Mouse (Mus musculus) neural tube, embryonic 11.5 days (tissue): ENCODE results near the gene 1110025L11Rik. TPM values are rescaled to one million over a fixed set of nuclear protein-coding genes. Genes with fewer than 3 reads are reported as not detected.
"Not testable (repeated sequence)": the region's sequence is repeated elsewhere in the genome, so short reads cannot be mapped to it uniquely, and the experiment has no call there.

Source experiments
- ATAC-seq: fragments of 200-750 bp; cut with Nextera tagmentation; 2 replicates; pipeline ENCODE4 v1.8.0; 2017; ENCODE audit warnings: moderate number of reproducible peaks, mild to moderate bottlenecking, moderate TSS enrichment, moderate library complexity; ENCODE audit not compliant: insufficient read depth, low FRiP score, low TSS enrichment
- DNase-seq: peaks from one replicate; pipeline ENCODE4 v3.0.0-alpha.2; 2015; ENCODE audit warnings: low spot score
- H3K27ac ChIP-seq: fragments of 300-500 bp; sonication (generic); 2 replicates; pipeline ENCODE4 v1.5.1; 2014; ENCODE audit warnings: low read depth, mild to moderate bottlenecking, low read length
- H3K27me3 ChIP-seq: fragments of 300-500 bp; sonication (generic); 2 replicates; pipeline ENCODE4 v1.6.1; 2014; ENCODE audit warnings: mild to moderate bottlenecking, low read length, mixed read lengths; ENCODE audit not compliant: control insufficient read depth, insufficient read depth
- H3K36me3 ChIP-seq: fragments of 300-500 bp; sonication (generic); 2 replicates; pipeline ENCODE4 v1.6.1; 2014; ENCODE audit warnings: mild to moderate bottlenecking, low read length, moderate library complexity, mixed read lengths; ENCODE audit not compliant: control insufficient read depth, insufficient read depth
- H3K4me1 ChIP-seq: fragments of 300-500 bp; sonication (generic); 2 replicates; pipeline ENCODE4 v1.6.1; 2014; ENCODE audit warnings: low read length, mixed read lengths; ENCODE audit not compliant: control insufficient read depth, insufficient read depth
- H3K4me2 ChIP-seq: fragments of 300-500 bp; sonication (generic); 2 replicates; pipeline ENCODE4 v1.6.1; 2014; ENCODE audit warnings: low read depth, mild to moderate bottlenecking, moderate library complexity
- H3K4me3 ChIP-seq: fragments of 300-500 bp; sonication (generic); 2 replicates; pipeline ENCODE4 v1.5.1; 2014; ENCODE audit warnings: low read depth, low read length
- H3K9ac ChIP-seq: fragments of 300-500 bp; sonication (generic); 2 replicates; pipeline ENCODE4 v1.6.1; 2014; ENCODE audit warnings: mild to moderate bottlenecking, low read length
- H3K9me3 ChIP-seq: fragments of 300-500 bp; sonication (generic); 2 replicates; pipeline ENCODE4 v1.6.1; 2016; ENCODE audit warnings: low read length; ENCODE audit not compliant: control insufficient read depth
- WGBS: fragments of 180-500 bp; shearing (Covaris S2); extraction: QIAGEN DNeasy Blood & Tissue Kit; methylation state at CpG from one replicate; pipeline ENCODE4 v1.1.7; 2014; 5-methylcytosine and 5-hydroxymethylcytosine counted together
- polyA plus RNA-seq: library from polyadenylated mRNA; unstranded; fragments of >200 nt; fragmentation: Nextera tagmentation; extraction: Ambion mirVana; gene quantifications from 2 replicates; pipeline ENCODE4 v1.2.1, GENCODE M21; 2014

The 1110025L11Rik gene
- not detected in 2 replicates for polyA plus RNA-seq

- H3K27me3 ChIP-seq, H3K4me1 ChIP-seq, H3K36me3 ChIP-seq, H3K9ac ChIP-seq, H3K4me3 ChIP-seq, H3K4me2 ChIP-seq, H3K9me3 ChIP-seq, DNase-seq, ATAC-seq, H3K27ac ChIP-seq: not testable (repeated sequence)
- WGBS = no CpG with 5 or more reads among the region's 2 CpGs
Measured at GRCm38 (mm10) chr16:89063902-89064301, at the start of gene 1110025L11Rik. Gene 1110025L11Rik (minus strand): TSS chr16:89064002.

GRCm38 (mm10) chr16:89071041-89071440 is 7.2 kb upstream of the 1110025L11Rik start:
- H3K4me2 ChIP-seq, H3K4me3 ChIP-seq, H3K9ac ChIP-seq, H3K36me3 ChIP-seq, H3K27ac ChIP-seq, H3K4me1 ChIP-seq, H3K27me3 ChIP-seq, ATAC-seq, H3K9me3 ChIP-seq: not testable (repeated sequence)
- peak; percentile 14 for DNase-seq
- 69% methylated on average over 2 of the region's 2 CpGs for WGBS

DNA sequence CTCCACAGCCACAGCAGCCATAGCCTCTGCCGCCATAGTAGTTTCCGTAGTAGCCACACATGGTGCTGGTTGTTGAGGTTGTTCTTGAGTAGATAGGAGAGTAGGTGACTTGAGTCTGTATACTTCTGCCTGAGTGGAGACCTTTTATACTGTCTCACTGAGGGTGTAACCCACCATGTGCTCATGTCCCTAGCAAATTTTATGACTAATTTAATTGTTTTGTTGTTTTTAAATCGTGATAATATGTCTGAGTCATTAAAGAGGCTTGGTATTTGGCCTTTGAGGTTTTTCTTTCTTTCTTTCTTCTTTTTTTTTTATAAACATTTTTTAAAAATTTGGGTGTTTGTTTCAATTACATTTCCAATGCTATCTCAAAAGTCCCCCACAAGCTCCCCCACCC is 16.0 kb downstream of the 1110025L11Rik start, which contains the start of gene Krtap6-5:
Gene Krtap6-5 (minus strand): TSS at position 101 of the 400 bp plus-strand sequence.
- Histone ChIP-seq H3K36me3 (no peaks in the 10 kb centered on the region), H3K9ac (no peak within 1 kb of the TSS), H3K4me3 (no peak within 1 kb of the TSS), H3K27me3 (no peaks in the 10 kb centered on the region), H3K9me3 (no peaks in the 10 kb centered on the region), H3K4me2 (no peak within 1 kb of the TSS), H3K4me1 (no peaks in the 10 kb centered on the region), H3K27ac (no peak within 1 kb of the TSS)
- DNase-seq (no peak), ATAC-seq (no peak)
- 95% methylated on average over 3 of the region's 3 CpGs for WGBS

GRCm38 (mm10) chr16:89041372-89041771 is 22.4 kb downstream of the 1110025L11Rik start, which contains the start of gene Gm10228:
Gene Gm10228 (minus strand): TSS chr16:89041472.
- ATAC-seq, H3K4me1 ChIP-seq, DNase-seq, H3K4me2 ChIP-seq, H3K36me3 ChIP-seq, H3K9ac ChIP-seq, H3K27ac ChIP-seq, H3K27me3 ChIP-seq, H3K4me3 ChIP-seq, H3K9me3 ChIP-seq: not testable (repeated sequence)
- WGBS = 95% methylated on average over 2 of the region's 4 CpGs

GRCm38 (mm10) chr16:89031399-89031798 is 32.4 kb downstream of the 1110025L11Rik start, which contains the start of gene Krtap6-1:
Gene Krtap6-1 (plus strand): TSS chr16:89031699.
- H3K27ac ChIP-seq, H3K4me3 ChIP-seq, H3K4me1 ChIP-seq, DNase-seq, H3K4me2 ChIP-seq, H3K36me3 ChIP-seq, H3K9me3 ChIP-seq, H3K9ac ChIP-seq, ATAC-seq, H3K27me3 ChIP-seq: not testable (repeated sequence)
- 94% methylated on average over 3 of the region's 3 CpGs for WGBS

DNA sequence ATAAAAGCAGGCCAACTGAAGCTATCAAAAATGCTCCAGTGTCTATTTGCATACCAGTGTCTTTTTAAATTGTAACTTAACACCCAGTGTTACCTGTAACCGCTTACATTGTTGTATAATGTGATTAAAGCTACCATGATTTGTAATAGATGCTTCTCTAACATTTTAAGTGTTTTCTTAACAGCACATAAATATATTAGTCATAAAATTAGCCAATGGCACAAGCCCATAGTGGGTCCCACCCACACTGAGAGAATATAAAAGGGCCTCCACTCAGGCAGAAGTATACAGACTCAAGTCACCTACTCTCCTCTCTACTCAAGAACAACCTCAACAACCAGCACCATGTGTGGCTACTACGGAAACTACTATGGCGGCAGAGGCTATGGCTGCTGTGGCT is 48.8 kb downstream of the 1110025L11Rik start, which contains the start of gene Gm10229:
Gene Gm10229 (plus strand): TSS at position 301 of the 400 bp plus-strand sequence.
- H3K27ac ChIP-seq, H3K9me3 ChIP-seq, ATAC-seq, H3K27me3 ChIP-seq, DNase-seq, H3K4me2 ChIP-seq, H3K36me3 ChIP-seq, H3K9ac ChIP-seq, H3K4me3 ChIP-seq, H3K4me1 ChIP-seq: not testable (repeated sequence)
- 93% methylated on average over 1 of the region's 3 CpGs for WGBS

DNA sequence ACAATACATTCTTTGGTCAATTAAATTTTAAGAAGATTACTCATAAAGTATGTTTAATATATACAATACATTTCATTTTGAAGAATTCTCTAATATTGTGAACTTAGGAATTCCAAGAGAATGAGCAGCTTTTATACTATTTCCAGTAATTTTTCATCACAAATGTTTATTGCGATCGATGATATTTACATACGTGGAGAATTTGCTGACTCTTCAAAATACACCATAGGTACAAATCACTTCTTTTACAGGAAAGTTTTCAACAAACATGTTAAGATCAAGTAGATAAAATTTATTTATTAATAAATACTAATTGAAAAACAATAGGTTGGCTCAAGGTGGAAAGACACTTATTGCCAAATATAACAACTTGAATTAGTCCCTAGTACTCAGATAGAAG is 49.8 kb downstream of the 1110025L11Rik start:
- Histone ChIP-seq H3K4me1 (no peaks in the 10 kb centered on the region), H3K9me3 (no peaks in the 10 kb centered on the region), H3K9ac (no peak overlapping the region), H3K4me2 (no peak overlapping the region), H3K27ac (no peak overlapping the region), H3K4me3 (no peak overlapping the region), H3K27me3 (no peaks in the 10 kb centered on the region), H3K36me3 (no peaks in the 10 kb centered on the region)
- DNase-seq (no peak), ATAC-seq (no peak)
- WGBS = 95% methylated on average over 3 of the region's 3 CpGs

Other genes with a start within 250 kb of the 1110025L11Rik start
- gene Krtap15, start 243.8 kb downstream of the 1110025L11Rik start, polyA plus RNA-seq = not detected in 2 replicates
- not detected in 2 replicates for gene Krtap14, start 237.9 kb downstream of the 1110025L11Rik start, polyA plus RNA-seq
- gene Krtap19-1, start 194.6 kb downstream of the 1110025L11Rik start, polyA plus RNA-seq = not detected in 2 replicates
- gene Krtap19-2, start 189.7 kb downstream of the 1110025L11Rik start, polyA plus RNA-seq = not detected in 2 replicates
- gene Krtap19-3, start 186.0 kb downstream of the 1110025L11Rik start, polyA plus RNA-seq = not detected in 2 replicates
- gene Krtap19-4, start 178.9 kb downstream of the 1110025L11Rik start, polyA plus RNA-seq = not detected in 2 replicates
- not detected in 2 replicates for gene Krtap19-5, start 167.5 kb downstream of the 1110025L11Rik start, polyA plus RNA-seq
- not detected in 2 replicates for gene Krtap19-9b, start 131.7 kb downstream of the 1110025L11Rik start, polyA plus RNA-seq
- not detected in 2 replicates for gene Krtap16-3, start 101.1 kb downstream of the 1110025L11Rik start, polyA plus RNA-seq
- not detected in 2 replicates for gene Krtap22-2, start 53.2 kb downstream of the 1110025L11Rik start, polyA plus RNA-seq
- gene Gm10229, start 48.7 kb downstream of the 1110025L11Rik start, polyA plus RNA-seq = not detected in 2 replicates
- not detected in 2 replicates for gene Krtap6-1, start 32.3 kb downstream of the 1110025L11Rik start, polyA plus RNA-seq
- gene Gm10228, start 22.5 kb downstream of the 1110025L11Rik start, polyA plus RNA-seq = not detected in 2 replicates
- gene Krtap6-5, start 16.1 kb downstream of the 1110025L11Rik start, polyA plus RNA-seq = not detected in 2 replicates
- gene Krtap6-3, start 20.0 kb upstream of the 1110025L11Rik start, polyA plus RNA-seq = not detected in 2 replicates
- gene Gm6358, start 76.8 kb upstream of the 1110025L11Rik start, polyA plus RNA-seq = not detected in 2 replicates
- gene Gm10061, start 87.1 kb upstream of the 1110025L11Rik start, polyA plus RNA-seq = not detected in 2 replicates
- gene Gm9789, start 94.0 kb upstream of the 1110025L11Rik start, polyA plus RNA-seq = not detected in 2 replicates
- not detected in 2 replicates for gene Gm7735, start 105.5 kb upstream of the 1110025L11Rik start, polyA plus RNA-seq
- gene 1110057P08Rik, start 110.7 kb upstream of the 1110025L11Rik start, polyA plus RNA-seq = not detected in 2 replicates
- gene Krtap20-2, start 141.9 kb upstream of the 1110025L11Rik start, polyA plus RNA-seq = not detected in 2 replicates